Mouse (Mus musculus) cerebellum, adult 9-11 months (tissue): Measurements from ENCODE around the gene 2810408A11Rik.

Experiments
- DNase-seq: peaks from one replicate; pipeline ENCODE4 v3.0.0; 2022

Gene 2810408A11Rik

DNA sequence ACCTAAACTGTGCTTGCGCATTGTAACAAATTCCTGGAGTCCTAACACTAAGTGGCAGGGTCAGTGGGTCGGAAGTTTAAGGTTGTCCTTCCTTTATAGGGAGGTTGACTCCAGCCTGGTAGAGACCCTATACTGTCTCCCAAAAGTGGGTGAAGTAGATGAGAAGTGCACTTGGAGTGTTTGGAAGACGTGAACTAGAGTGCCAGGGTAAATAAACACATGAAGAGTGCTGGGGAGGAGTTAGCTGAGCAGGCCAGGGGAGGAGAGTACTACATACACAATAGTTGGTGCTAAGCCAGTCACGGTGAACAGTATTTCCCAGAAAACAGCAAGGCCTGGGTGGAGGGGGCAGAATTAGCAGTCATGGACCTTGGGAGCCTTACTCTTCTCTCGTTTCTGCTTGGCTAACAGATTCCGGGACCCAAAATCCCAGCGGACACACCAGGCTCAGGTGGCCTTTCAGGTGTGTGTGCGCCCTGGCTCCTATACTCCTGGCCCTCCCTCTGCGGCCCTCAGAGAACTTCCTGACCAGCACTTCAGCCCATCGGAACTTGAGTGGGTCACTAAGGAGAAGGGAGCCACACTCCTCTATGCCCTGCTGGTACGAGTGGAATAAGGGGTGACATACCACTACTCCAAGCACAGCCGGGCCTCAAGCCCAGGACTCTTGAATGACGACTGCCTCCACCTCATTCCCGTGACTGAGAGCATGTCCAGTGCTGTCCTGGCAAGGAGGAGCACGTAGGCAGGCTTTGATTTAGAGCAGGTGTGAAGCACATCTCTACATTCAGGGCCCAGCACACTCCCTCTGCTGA is 12.1 kb upstream of the 2810408A11Rik start:
- DNase-seq: peak; percentile 52

DNA sequence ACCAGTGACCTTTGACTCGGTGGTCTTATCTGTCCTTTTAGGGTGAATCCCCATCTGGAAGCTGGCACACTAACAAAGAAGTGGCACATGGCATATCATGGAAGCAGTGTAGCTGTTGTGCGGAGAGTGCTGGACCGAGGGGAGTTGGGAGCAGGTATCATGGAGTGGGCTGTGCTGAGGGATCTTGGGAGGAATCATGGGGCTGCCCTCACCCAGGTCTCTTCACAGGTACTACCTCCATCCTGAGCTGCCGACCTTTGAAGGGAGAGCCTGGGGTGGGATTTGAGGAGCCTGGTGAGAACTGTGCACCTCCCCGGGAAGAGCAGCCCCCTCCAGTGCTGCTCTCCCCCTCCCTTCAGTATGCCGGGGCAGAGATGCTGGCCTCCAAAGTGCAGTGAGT is 10.9 kb upstream of the 2810408A11Rik start:
- DNase-seq: peak; percentile 36

DNA sequence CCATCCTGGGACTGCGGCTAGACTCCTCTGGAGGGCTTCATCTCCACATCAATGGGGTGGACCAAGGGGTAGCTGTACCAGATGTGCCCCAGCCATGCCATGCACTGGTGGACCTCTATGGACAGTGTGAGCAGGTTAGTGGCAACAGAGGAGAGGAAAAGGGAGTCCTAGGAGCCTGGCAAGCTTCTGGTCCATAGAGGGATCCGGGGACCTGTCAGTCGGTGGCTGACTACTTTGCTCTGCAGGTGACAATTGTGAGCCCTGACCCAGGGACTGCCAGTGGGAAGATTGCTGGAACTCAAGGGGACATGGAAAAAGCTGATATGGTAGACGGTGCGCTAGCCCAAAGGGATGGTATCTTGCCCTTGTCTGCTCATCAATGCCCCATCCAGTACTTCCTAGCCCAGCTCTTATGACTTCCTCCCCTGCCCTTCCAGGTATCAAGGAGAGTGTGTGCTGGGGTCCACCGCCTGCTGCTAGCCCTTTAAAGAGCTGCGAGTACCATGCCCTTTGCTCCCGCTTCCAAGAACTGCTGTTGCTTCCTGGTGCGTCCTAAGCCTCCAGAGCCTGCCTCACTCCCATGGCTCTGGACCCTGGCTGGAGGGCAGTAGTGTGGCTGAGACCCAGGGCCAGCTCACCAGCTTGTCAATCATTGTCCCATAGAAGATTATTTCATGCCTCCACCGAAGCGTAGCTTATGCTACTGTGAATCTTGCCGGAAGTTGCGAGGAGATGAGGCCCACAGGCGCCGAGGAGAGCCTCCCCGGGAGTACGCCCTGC is 10.2 kb upstream of the 2810408A11Rik start:
- DNase-seq: peak; percentile 28

DNA sequence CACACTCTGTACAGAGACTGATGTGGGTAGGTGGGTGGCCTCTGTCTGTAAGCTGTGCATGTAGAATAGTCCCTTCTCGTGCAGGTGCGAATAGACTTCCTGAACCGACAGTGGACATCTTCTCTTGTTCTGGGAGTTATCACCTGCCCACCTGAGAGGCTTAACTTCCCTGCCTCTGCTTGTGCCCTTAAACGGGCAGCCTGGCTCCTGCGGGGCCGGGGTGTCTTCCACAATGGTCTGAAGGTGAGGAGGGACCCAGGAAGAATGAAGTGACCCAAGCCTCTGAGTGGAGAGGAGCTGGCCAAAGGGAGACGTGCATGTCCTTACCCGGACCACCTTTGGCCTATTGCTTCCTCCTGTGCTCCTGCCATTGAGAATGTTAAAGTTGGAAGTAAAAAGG is 9.4 kb upstream of the 2810408A11Rik start:
- no peak for DNase-seq

DNA sequence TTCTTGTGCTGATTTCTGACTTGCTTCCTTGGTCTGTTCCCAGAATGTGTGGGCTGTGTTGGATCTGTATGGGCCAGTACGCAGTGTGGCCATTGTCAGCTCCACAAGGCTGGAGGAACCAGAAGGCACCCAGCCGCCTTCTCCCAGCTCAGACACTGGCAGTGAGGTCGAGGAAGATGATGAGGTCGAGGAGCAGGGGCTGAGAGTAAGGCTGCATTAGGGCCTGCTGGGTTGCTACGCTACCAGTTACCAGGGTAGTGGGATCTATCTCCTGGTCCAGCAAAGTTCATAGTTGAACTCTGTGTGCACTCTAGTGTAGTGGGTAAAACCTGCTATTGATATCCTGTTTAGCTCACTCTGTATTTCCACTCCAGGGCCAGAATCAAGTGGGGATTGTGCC is 8.4 kb upstream of the 2810408A11Rik start:
- DNase-seq: no peak

DNA sequence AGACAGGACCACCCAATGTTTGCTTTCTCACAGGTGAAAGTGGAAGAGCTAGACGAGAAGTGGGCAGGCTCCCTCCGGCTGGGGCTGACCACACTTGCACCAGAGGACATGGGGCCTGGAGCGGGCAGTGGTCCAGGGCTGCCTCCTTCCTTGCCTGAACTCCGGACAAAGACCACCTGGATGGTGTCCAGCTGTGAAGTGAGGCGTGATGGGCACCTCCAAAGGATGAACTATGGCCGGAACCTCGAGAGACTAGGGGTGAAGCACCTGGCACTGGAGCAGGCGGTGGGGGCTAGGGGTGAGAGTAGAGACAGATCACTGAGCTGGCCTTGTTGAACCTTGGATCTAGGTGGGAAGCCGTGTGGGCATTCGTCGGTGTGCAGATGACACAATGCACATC is 7.9 kb upstream of the 2810408A11Rik start:
- peak; percentile 47 for DNase-seq

DNA sequence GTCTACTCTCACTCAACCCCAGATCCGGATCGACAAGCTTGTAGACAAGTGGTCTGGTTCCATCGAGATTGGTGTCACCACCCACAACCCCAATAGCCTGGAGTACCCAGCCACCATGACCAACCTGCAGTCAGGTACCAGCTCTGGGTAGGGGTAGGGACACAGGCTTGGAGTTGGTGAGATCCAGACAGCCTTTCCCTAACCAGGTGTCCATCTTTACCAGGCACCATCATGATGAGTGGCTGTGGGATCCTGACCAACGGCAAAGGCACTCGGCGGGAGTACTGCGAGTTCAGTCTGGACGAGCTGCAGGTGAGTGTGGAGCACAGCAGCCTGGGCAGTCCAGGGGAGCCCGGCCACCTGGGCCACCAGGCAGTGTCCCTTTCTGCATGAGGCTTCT is 3.5 kb upstream of the 2810408A11Rik start:
- DNase-seq: peak; percentile 27

DNA sequence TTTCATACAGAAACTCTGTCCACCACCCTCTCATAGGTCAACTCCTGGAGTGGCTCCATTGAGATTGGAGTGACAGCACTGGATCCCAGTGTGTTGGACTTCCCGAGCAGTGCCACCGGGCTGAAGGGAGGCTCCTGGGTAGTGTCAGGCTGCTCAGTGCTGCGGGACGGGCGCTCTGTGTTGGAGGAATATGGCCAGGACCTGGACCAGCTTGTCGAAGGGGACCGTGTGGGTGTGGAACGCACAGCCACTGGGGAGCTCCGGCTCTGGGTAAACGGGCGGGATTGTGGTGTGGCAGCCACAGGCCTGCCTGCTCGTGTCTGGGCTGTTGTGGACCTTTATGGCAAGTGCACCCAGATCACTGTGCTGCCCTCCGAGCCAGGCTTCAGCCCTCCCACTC is 2.2 kb upstream of the 2810408A11Rik start:
- DNase-seq: peak; percentile 49

DNA sequence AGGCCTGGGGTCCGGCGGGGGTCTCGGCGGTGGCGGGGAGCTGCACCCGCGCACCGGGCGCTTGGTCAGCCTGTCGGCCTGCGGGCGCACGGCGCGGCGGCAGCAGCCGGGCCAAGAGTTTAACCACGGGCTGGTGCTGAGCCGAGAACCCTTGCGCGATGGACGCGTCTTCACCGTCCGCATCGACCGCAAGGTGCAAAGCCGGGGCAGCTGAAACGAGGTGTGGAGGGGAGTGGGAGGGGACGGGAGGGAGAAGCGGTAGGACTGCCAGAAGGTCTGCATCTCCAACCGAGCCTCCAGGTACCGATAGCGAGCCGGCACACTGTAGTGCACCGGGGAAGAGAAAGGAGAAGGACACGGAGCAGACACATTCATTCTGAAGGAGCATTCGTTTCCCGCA is 1.2 kb upstream of the 2810408A11Rik start:
- no peak for DNase-seq

DNA sequence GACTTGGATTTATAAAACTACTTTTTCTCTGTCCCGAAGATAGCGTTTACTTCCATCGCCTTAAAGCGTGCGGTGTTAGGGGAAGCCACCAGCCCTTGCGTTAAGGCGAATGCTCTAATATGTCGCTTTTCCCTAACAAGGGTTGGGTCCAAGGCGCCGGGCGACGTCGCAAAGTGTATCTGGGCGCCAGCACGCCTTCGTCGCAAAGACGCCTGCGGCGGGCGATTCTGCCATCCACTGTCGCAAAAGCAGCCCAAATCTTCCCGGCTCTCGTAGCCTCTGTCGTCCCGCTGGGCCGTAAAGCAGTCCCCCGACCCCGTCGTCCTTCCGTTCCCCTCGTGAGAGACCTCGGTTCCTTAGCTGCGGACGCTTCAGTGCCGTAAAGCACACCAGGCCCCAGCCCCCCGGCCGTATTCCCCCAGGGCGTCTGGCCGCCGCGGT is 639 bp upstream of the 2810408A11Rik start:
- DNase-seq: peak; percentile 98

DNA sequence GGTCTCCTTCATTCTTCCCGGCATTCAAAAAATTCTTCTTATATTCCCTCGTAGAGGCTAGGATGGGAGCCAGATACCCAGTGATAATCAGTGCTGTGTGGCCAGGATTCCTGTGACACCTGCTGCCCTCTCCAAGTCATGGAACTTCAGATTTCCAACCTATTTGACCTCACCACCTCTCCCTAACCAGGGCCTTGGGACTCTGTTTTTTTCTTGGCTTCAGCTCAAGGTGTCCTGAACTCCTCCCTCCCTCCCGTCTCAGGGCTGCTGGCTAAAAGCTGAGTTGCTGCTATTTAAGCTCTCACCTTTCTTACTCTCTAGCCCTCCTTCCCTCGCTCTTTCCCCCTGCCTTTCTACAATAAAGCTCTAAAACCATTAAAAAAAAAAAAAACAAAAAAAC is 917 bp downstream of the 2810408A11Rik start:
- DNase-seq: peak; percentile 55

DNA sequence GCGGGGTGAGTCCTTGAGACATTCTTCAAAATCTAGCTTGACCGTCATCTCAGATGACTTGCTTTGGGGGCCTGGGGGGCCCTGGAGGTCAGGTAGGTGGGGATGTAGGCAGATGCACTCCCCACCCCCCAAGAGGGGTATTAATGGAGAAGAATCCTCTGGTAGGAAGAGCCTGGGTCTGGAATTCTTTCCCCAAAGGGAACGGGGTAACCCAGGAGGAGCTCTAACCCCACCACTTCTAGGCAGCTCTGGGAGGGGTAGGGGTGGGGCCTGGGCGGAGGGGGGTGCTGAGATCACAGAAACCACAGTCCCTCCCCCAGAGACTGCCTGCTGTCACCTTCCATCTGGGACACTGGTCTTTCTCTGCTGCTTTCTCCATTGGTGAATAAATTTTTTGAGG is 5.5 kb downstream of the 2810408A11Rik start, which contains the start of gene Acap1:
Gene Acap1, minus strand, starts transcription at position 249 of the 400 bp plus-strand sequence.
- no peak for DNase-seq

DNA sequence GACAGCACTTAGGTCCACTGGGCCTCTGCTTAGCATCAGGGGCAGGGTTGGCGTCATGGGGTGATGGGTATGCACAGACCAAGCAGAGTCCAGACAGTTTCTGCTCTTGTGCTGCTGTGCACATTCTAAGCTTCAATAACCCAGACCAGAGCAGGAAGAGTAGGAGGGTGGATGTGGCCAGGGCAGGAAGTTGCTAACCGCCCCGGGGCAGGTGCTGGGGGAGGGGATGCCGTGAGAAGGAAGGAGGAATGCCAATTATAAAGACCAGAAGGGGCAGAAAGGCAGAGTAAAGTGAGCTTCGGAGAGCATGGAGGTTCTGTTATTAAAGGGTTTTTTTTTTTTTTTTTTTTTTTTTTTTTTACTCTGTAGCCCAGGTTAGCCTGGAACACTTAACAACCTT is 6.1 kb downstream of the 2810408A11Rik start:
- DNase-seq: no peak

DNA sequence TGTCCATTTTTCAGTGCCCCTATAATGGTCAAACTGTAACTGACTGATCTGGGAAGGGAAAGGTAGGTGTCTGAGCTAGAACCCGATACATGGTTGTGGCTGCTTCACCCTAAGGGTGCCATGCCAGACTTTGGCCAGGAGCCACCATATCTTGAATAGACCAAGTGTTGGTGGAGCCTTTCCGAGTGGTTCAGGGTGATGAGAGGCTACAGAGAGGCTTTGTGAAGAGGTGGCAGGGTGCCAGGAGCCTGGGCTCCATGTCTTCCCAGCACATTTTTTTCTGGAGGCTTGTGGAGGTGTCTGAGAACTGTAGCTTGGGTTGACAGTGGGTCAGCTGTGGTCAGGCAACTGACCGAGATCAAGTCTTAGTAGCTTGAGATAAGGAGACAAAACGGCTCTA is 9.3 kb downstream of the 2810408A11Rik start:
- DNase-seq: no peak

DNA sequence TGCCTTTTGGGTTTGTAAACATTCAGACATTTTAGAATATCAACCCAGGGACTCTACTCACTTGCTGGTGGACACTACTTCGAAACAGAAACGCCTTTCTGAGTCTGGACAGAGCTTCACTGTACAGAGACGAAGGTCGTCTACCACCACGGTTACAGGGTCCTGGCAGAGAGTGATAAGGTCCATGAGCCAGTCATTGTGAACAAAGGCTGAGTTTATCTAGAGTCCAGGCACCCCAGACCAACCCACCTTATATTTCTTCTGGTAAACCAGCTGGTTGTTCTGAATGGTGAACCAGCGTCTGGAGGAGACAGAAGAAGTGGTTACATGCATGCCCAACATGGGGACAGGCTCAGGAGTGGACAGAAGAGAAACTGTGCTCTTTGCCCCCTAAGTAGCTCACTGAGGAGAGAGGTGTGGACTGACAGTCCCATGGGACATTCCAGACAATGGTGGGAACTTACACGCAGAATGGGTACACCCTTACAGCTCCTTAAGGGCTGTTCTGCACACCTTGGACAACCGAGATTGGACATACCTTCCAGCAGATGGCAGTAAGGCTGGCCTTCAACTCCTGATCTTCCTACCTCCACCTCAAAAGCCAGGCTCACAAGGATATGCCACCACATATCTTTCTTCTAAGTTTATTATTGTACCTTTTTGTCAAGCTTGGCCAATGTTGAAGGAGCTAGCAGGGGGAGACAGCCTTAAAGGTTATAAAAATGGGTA is 13.7 kb downstream of the 2810408A11Rik start:
- DNase-seq: no peak

DNA sequence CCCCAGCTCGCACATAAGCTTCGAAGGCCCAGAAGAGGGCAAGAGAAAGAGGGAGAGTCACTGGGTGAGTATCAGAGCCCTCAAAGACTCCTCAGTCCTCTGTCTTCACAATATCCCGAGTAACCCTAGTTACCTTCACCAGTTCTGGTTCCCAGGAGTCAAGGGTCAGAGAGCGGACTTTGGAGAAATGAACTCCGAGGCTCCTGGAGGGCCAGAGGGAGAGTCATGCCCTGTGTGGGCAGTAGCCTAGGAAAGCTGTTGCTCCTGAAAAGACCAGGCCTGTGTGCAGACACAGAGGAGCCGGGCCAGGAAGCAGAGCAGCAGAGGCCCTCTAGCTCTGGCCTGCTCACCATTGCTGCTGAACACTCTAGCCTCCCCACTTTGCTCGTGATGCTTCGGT is 16.1 kb downstream of the 2810408A11Rik start:
- no peak for DNase-seq

DNA sequence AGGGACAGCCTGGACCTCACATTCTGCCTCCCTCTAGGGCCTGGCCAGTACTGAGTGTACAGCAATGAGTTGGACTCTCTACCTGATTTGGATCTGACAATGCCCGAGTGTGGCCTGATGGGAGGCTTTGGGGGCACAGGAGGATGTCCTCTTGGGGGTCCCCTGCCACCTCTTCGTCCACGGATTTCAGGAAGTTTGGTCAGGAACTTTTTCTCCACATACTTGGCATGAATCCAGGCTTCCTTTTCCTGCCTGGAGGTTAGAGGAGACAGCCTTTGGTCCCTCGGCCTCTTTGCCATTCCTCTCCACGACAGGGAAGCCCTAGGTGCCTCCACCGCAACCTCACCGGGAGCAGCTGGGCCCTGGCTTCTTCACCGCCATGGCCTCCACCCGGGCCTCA is 16.5 kb downstream of the 2810408A11Rik start:
- DNase-seq: no peak

DNA sequence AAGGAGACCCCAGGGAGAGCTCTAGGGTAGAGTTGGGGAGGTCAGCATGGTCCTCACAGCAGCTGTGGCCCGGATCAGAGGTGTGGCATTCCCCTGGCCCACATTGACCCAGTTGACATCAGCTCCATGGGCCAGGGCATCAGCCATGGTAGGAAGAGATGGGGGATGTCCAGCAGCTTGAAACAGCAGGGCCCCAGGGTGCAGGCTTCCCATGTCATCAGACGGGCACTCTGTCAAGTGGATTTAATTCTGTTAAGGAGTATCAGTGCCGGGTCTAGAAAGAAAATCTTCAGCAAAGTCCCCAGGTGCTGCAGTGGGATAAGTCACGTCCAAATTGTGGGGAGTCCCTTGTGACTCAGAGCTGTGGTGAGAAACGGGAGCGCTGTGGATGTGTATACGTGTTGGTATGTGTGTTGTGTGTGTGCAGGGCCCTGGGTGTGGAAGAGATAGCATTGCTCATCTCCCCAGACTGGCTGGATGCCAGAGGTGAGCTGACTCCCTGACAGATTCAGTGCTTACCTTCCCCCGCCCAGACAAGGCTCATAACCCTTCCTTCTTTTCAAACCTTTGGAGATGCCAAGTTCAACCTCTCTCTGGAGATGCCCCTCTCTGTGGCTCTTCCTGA is 17.1 kb downstream of the 2810408A11Rik start:
- DNase-seq: peak; percentile 22

DNA sequence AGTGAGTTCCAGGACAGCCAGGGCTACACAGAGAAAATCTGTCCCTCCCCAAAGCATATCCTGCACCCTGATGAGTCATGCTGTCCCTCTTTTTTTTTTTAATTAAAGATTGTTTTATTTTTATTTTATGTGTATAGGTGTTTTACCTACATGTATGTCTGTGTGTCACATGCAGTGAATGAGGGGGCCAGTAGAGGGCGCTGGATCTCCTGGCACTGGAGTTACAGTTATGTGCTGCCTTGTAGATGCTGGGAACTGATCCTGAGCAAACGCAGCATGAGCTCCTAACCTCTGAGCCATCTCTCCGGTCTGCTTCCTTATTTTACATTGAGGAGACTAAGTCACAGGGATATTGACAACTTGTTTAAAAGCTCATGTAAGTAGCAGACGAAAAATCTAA is 17.7 kb downstream of the 2810408A11Rik start:
- DNase-seq: peak; percentile 39

DNA sequence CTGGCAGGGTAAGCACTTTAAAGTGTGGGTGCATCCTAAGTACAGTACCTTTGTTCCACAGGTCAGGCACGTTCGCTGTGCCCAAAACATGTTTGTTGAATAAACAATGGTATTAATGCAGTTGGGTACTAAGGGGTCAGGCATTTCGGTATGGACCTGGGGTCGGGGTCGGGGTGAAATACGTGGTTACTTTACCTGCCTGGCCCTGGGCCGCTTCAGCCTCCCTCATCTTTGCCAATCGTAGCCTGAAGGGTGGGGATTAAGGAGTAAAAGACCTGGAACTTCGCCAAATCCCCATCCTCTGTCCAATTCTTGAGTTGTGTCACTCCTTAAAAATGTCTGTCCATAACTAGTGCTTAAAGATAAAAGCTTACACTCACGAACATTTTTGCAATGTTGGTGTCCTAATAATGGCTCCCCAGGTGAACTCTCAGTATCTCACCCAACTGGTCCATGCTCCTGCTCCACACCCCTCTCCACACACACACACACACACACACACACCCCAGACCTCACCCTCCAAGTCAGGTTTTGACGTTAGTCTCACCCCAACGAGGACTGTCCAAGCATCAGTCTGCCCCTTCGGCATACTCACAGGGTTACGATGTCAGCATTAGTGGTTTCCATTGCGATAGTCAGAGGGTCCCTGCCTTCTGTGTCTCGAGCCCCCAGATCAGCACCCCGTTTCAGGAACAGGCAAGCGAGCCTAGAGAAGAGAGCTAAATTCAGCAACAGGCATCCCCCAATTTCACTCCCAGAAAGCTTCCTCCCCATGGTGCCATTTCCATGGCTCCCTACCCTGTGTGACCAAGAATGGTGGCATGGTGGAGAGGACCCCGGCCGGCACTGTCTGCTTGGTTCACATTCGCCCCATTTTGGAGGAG is 18.8 kb downstream of the 2810408A11Rik start:
- peak; percentile 31 for DNase-seq

DNA sequence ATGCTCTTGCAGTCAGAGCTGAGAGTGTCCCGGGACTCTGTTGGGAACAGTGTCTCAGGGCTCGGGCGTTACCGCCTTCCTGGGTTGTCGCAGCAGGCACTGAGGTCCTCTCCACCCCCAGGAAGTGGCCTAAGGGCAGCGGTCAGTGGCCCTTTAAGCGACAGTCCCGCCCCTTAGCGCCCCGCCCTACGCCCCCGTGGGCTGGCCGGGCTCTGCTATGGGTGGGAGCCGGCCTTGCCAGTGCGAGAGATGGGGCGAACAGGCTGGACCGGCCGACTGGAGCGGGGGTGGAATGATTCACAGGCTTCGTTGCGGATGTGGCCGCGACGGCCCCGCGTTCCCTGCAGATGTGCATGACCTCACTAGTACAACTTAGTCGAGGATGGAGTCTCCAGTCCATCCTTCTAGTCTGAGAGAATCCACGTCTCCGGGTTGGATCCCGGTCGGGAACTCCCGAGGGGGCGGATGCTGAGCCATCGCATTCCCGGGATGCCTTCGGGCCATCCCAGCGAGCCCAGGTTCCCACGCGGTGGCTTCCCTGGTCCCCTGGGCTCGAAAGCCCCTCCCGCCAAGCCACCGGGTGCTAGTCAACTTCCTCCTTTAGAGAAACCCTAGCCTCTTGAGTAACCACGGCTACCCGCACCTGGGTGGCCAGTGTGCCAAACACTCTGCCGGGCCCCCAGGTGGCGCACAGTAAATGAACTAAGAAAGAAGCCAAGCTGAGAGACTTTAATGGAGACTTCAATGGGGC is 19.8 kb downstream of the 2810408A11Rik start, which contains the start of gene Kctd11:
Gene Kctd11, minus strand, starts transcription at position 554 of the 751 bp plus-strand sequence.
- DNase-seq: peak; percentile 82
